Mouse (Mus musculus) embryonic facial prominence, embryonic 11.5 days (tissue): ENCODE data around the gene Uqcr11. TPM values are rescaled to one million over a fixed set of nuclear protein-coding genes. Genes with fewer than 3 reads are reported as not detected.
A peak's percentile ranks its signal among the peaks of the same experiment; 100 is the strongest.

ENCODE experiments used
- ATAC-seq: fragments of 200-750 bp; cut with Nextera tagmentation; replicated peaks from 2 replicates; pipeline ENCODE4 v1.8.0; 2017; ENCODE audit warnings: low read depth; ENCODE audit not compliant: insufficient number of reproducible peaks, low FRiP score, low TSS enrichment
- DNase-seq: peaks from one replicate; pipeline ENCODE4 v3.0.0-alpha.2; 2015; ENCODE audit warnings: low spot score
- H3K27ac ChIP-seq: fragments of 300-500 bp; sonication (generic); replicated peaks from 2 replicates; pipeline ENCODE4 v1.5.1; 2014; ENCODE audit warnings: mild to moderate bottlenecking, low read depth, low read length, control low read depth
- H3K27me3 ChIP-seq: fragments of 300-500 bp; sonication (generic); 2 replicates; pipeline ENCODE4 v1.6.1; 2014; ENCODE audit warnings: mild to moderate bottlenecking, low read length, moderate library complexity, mixed read lengths; ENCODE audit not compliant: control insufficient read depth, insufficient read depth
- H3K36me3 ChIP-seq: fragments of 300-500 bp; sonication (generic); replicated peaks from 2 replicates; pipeline ENCODE4 v1.6.1; 2014; ENCODE audit warnings: low read depth, mild to moderate bottlenecking, low read length, moderate library complexity, mixed read lengths; ENCODE audit not compliant: control insufficient read depth, insufficient read depth
- H3K4me1 ChIP-seq: fragments of 300-500 bp; sonication (generic); 2 replicates; pipeline ENCODE4 v1.6.1; 2014; ENCODE audit warnings: low read length, mixed read lengths; ENCODE audit not compliant: control insufficient read depth, insufficient read depth
- H3K4me2 ChIP-seq: fragments of 300-500 bp; sonication (generic); 2 replicates; pipeline ENCODE4 v1.6.1; 2014; ENCODE audit warnings: low read depth, mild to moderate bottlenecking, control low read depth, low read length, moderate library complexity
- H3K4me3 ChIP-seq: fragments of 300-500 bp; sonication (generic); 2 replicates; pipeline ENCODE4 v1.5.1; 2014; ENCODE audit warnings: low read depth, low read length, control low read depth
- H3K9ac ChIP-seq: fragments of 300-500 bp; sonication (generic); replicated peaks from 2 replicates; pipeline ENCODE4 v1.6.1; 2014; ENCODE audit warnings: mild to moderate bottlenecking, control low read depth, low read length
- H3K9me3 ChIP-seq: fragments of 300-500 bp; sonication (generic); replicated peaks from 2 replicates; pipeline ENCODE4 v1.6.1; 2016; ENCODE audit warnings: mild to moderate bottlenecking, low read length, inconsistent platforms, mixed read lengths; ENCODE audit not compliant: control insufficient read depth
- WGBS: fragments of 180-500 bp; shearing (Covaris S2); extraction: QIAGEN DNeasy Blood & Tissue Kit; methylation state at CpG from one replicate; pipeline ENCODE4 v1.1.7; 2014; 5-methylcytosine and 5-hydroxymethylcytosine counted together
- polyA plus RNA-seq: library from polyadenylated mRNA; unstranded; fragments of >200 nt; fragmentation: Nextera tagmentation; extraction: Ambion mirVana; gene quantifications from 2 replicates; pipeline ENCODE4 v1.2.1, GENCODE M21; 2014

The Uqcr11 gene
- polyA plus RNA-seq, 1 experiment from 2014 or later: 377 TPM

DNA sequence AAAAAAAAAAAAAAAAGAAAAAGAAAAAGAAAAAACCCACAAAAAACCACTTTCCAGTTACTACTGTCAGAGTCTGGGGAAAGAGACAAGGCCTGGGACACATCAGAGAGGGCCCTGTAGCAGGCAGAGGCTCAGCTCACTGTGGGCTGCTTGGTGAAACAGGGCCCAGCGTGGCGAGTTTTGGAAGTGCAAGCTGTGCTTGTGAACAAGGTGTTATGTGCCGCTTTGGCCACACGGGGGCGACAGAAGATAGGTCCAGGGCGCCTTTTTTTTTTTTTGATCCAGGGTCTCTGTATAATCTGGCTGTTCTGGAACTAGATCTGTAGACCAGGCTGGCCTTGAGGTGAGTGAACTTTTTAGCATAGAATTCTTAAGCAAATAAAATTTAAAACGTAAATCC, 30.5 kb downstream of the Uqcr11 start:
- Histone ChIP-seq H3K36me3 (peaks cover 6% of the 10 kb centered on the region), H3K9ac (no peak overlapping the region), H3K27ac (no peak overlapping the region), H3K27me3 (no peaks in the 10 kb centered on the region), H3K4me2 (no peak overlapping the region), H3K9me3 (no peaks in the 10 kb centered on the region), H3K4me1 (no peaks in the 10 kb centered on the region), H3K4me3 (no peak overlapping the region)
- 3% methylated on average over 7 of the region's 7 CpGs for WGBS
- ATAC-seq (no peak), DNase-seq (peak; percentile 96)

DNA sequence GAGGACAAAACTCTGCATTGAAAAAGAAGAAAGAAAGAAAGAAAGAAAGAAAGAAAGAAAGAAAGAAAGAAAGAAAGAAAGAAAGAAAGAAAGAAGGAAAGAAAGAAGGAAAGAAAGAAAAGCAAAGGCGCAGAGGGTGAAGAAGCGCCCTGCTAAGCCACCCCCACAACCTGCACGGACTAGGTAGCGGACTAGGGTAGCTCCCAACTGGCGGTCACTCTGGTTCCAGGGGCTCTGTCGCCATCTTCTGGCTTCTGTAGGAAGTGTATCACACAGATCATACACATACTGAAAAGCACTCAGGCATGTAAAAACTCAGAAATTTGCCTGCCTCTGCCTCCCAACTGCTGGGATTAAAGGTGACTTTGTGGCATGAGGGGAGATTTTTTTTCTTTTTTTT, 32.6 kb downstream of the Uqcr11 start:
- no peak overlapping the region for H3K27ac ChIP-seq
- H3K9me3 ChIP-seq: no peaks in the 10 kb centered on the region
- peak; percentile 80 for DNase-seq
- 14% methylated on average over 6 of the region's 6 CpGs for WGBS
- no peaks in the 10 kb centered on the region for H3K27me3 ChIP-seq
- H3K4me2 ChIP-seq: no peak overlapping the region
- no peaks in the 10 kb centered on the region for H3K4me1 ChIP-seq
- no peak for ATAC-seq
- no peaks in the 10 kb centered on the region for H3K36me3 ChIP-seq
- H3K4me3 ChIP-seq: no peak overlapping the region
- H3K9ac ChIP-seq: no peak overlapping the region

GRCm38 (mm10) chr10:80372706-80373105, 33.9 kb downstream of the Uqcr11 start:
- no peak for DNase-seq
- H3K4me3 ChIP-seq: no peak overlapping the region
- no peak overlapping the region; the same call in 1 of the 2 replicates for H3K9ac ChIP-seq
- no peaks in the 10 kb centered on the region for H3K27me3 ChIP-seq
- no peaks in the 10 kb centered on the region for H3K9me3 ChIP-seq
- no peaks in the 10 kb centered on the region for H3K4me1 ChIP-seq
- no peak overlapping the region for H3K4me2 ChIP-seq
- H3K36me3 ChIP-seq: no peaks in the 10 kb centered on the region
- no peak for ATAC-seq
- H3K27ac ChIP-seq: no peak overlapping the region
- WGBS: 79% methylated on average over 6 of the region's 6 CpGs

GRCm38 (mm10) chr10:80371983-80372382, 34.6 kb downstream of the Uqcr11 start:
- no peaks in the 10 kb centered on the region for H3K9me3 ChIP-seq
- H3K27me3 ChIP-seq: no peaks in the 10 kb centered on the region
- no peaks in the 10 kb centered on the region for H3K4me1 ChIP-seq
- ATAC-seq (no peak), DNase-seq (no peak)
- no peak overlapping the region for H3K9ac ChIP-seq
- no peak overlapping the region for H3K27ac ChIP-seq
- no peak overlapping the region for H3K4me3 ChIP-seq
- 49% methylated on average over 9 of the region's 9 CpGs for WGBS
- no peaks in the 10 kb centered on the region for H3K36me3 ChIP-seq
- H3K4me2 ChIP-seq: no peak overlapping the region

DNA sequence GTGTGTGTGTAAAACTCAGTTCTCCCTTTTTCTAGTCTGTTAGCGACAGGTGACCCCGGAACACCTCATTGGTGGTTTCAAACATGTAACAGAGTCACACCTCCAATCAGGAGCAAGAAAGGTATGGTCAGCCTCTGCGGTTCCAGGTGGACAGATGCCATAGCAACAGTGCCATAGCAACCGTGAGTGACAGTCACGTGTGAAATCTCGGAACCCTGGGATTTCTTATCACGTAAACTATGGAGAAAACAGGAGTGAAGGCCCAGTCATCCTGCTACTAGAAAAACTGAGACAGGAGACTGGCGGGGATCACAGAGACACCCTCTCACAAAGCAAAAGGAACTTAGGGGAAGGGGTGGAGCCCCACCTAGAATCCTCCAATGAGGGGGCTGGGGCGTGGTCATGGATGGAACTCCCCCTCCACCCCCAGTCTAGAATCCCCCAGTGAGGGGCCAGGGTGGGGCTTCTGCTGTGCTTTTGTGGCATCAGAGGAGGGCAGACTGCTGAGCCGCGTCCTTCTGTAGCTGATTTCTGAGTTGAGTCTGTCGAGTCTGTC, 35.1 kb downstream of the Uqcr11 start:
- H3K9me3 ChIP-seq: no peaks in the 10 kb centered on the region
- no peaks in the 10 kb centered on the region for H3K36me3 ChIP-seq
- WGBS: 4% methylated on average over 12 of the region's 12 CpGs
- no peaks in the 10 kb centered on the region for H3K27me3 ChIP-seq
- DNase-seq: peak; percentile 87
- H3K4me1 ChIP-seq: no peaks in the 10 kb centered on the region
- H3K27ac ChIP-seq: no peak overlapping the region
- H3K4me3 ChIP-seq: peak overlapping the region; percentile 22; the same call in 1 of the 2 replicates
- no peak overlapping the region; the same call in 1 of the 2 replicates for H3K4me2 ChIP-seq
- H3K9ac ChIP-seq: peak overlapping the region; percentile 10; the same call in 1 of the 2 replicates
- ATAC-seq: peak; percentile 81

GRCm38 (mm10) chr10:80369995-80370747, 36.5 kb downstream of the Uqcr11 start:
- Histone ChIP-seq H3K4me2 (no peak overlapping the region), H3K27me3 (no peaks in the 10 kb centered on the region), H3K9ac (no peak overlapping the region), H3K9me3 (no peaks in the 10 kb centered on the region), H3K27ac (no peak overlapping the region), H3K4me1 (no peaks in the 10 kb centered on the region), H3K4me3 (no peak overlapping the region), H3K36me3 (no peaks in the 10 kb centered on the region)
- DNase-seq: no peak
- WGBS: 81% methylated on average over 21 of the region's 21 CpGs
- ATAC-seq: no peak

- H3K4me3 ChIP-seq: no peak overlapping the region
- H3K27me3 ChIP-seq: peaks cover 7% of the 10 kb centered on the region
- 90% methylated on average over 6 of the region's 6 CpGs for WGBS
- no peak overlapping the region for H3K9ac ChIP-seq
- H3K4me1 ChIP-seq: no peaks in the 10 kb centered on the region
- no peak for DNase-seq
- ATAC-seq: no peak
- H3K27ac ChIP-seq: no peak overlapping the region
- H3K4me2 ChIP-seq: no peak overlapping the region
- no peaks in the 10 kb centered on the region for H3K36me3 ChIP-seq
- H3K9me3 ChIP-seq: no peaks in the 10 kb centered on the region
These were observed 38.2 kb downstream of the Uqcr11 start for GRCm38 (mm10) chr10:80368392-80368791.

GRCm38 (mm10) chr10:80367954-80368353, 38.7 kb downstream of the Uqcr11 start:
- Histone ChIP-seq H3K4me1 (no peaks in the 10 kb centered on the region), H3K27ac (no peak overlapping the region), H3K4me2 (no peak overlapping the region), H3K9me3 (no peaks in the 10 kb centered on the region), H3K27me3 (peaks cover 7% of the 10 kb centered on the region), H3K36me3 (no peaks in the 10 kb centered on the region), H3K9ac (no peak overlapping the region), H3K4me3 (no peak overlapping the region)
- ATAC-seq (no peak), DNase-seq (no peak)
- WGBS: 61% methylated on average over 5 of the region's 5 CpGs
